Mouse (Mus musculus): Measurements from ENCODE around the gene Mrpl1.

The Mrpl1 gene

DNA sequence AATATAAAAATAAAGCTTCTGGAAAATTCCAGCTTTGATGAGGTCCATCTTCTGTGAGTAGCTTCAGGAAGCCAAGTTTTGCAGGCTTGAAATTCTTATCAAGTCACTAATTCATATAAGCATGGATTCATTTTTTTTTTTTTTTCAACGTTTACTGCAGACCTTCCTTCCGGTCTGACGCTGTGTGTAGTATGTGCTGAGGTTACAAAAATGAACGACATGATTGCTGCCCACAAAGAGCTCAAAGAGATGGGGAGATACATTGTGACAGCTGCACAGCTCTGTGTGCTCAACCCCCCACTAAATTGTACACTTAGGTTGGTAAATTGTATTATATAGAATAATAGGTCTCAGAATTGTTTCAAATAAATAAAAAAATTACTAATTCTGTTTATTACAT is 750 bp upstream of the Mrpl1 start:
- no peak for DNase-seq

- DNase-seq = peak; percentile 93
These were observed 757 bp downstream of the Mrpl1 start for GRCm38 (mm10) chr5:96209916-96210583.

DNA sequence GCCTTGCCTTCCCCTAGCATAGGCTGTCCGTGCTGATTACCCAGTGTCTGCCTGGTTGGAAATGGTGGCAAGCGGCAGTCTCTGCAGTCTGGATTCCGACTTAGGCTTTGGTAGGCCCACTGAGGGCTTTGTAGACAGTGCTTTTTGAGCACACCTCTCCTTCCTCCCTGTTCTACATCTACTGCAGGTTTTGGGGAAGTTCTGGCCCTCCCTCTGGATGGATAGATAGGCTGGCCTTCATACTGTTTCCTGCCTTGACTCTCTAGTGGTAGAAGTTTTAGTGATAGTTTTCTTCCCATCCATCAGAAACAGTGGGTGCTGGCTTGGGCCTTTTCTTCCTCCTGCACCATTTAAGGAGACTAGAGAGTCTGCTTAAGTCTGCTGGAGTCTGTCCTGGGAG is 9.4 kb downstream of the Mrpl1 start:
- DNase-seq = no peak

GRCm38 (mm10) chr5:96219512-96219911 is 10.2 kb downstream of the Mrpl1 start:
- no peak for DNase-seq

- DNase-seq = peak; percentile 18
These were observed 12.0 kb downstream of the Mrpl1 start for GRCm38 (mm10) chr5:96221298-96221697.

DNA sequence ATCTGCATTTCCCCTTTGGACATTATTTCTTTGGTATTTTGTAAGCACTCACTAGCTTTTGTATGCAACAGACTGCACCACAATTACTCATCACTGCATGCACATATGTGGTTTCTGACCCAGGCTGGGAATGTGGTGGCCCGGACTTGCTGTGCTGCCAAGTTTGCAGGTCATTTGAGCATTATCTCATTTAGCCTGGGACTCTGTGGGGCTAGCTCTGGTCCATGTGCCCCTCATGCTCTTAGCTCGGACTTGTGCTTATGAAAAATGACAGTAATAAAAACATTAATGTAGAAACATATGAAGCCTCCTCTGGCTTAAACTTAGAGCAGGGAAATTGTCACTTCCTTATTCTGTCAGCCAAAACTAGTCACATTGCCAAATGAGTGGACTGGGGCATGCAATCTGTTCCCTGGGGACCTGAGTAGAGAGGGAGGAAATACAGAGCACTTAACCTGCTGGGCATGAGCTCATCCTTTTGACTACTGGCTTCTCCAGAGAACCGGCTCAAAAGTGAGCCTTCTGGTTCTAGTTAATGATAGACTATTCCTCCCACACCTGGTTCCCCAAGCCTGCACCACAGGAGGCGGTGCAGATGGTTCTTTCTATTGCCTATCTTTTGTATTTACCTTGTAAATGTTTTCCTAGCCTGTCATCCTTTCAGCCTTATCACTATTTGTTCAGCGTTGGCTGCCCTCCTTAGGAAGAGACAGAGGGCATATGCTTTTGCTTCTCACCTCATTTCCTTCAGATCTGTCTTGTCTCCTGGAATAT is 12.7 kb downstream of the Mrpl1 start:
- DNase-seq = peak; percentile 85

DNA sequence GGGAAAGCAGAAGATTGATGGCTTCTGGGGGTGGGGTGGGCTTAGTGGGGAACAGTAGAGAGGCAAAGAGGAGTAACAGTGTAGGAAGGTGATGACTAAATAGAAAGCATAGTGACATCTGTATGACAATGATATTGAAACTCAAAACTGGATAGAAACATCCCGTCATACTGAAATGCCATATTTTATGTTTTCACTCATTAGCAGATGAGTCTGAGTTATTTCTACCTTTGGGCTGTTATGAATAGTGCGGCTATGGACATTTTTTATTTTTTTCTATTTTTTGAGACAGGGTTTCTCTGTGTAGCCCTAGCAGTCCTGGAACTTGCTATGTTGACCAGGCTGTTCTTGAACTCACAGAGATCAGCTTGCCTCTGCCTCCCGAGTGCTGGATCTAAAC is 13.7 kb downstream of the Mrpl1 start:
- DNase-seq = no peak

- no peak for DNase-seq
These were observed 17.2 kb downstream of the Mrpl1 start for GRCm38 (mm10) chr5:96226490-96226889.

GRCm38 (mm10) chr5:96228967-96229366 is 19.7 kb downstream of the Mrpl1 start:
- no peak for DNase-seq

- DNase-seq = no peak
These were observed 29.5 kb downstream of the Mrpl1 start for GRCm38 (mm10) chr5:96238797-96239196.

GRCm38 (mm10) chr5:96240856-96241255 is 31.6 kb downstream of the Mrpl1 start:
- no peak for DNase-seq

DNA sequence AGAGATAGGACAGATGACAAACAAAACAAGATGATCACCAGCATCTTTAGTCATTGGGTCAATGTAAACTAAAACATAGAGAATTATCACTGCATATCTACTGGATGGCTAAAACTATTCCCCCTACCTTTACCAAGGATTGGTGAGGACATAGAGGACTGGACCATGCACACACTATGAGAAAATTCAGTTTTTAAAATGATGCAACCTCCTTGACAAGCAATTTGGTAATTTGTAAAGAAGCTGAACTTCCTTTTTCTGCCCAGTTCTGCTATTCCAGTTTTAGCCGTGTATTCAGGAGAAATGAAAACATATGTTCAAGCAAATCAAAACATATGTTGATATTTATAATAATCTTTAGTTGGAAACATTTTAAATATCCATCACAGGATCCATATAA is 35.2 kb downstream of the Mrpl1 start:
- no peak for DNase-seq

GRCm38 (mm10) chr5:96253995-96254394 is 44.7 kb downstream of the Mrpl1 start:
- no peak for DNase-seq

DNA sequence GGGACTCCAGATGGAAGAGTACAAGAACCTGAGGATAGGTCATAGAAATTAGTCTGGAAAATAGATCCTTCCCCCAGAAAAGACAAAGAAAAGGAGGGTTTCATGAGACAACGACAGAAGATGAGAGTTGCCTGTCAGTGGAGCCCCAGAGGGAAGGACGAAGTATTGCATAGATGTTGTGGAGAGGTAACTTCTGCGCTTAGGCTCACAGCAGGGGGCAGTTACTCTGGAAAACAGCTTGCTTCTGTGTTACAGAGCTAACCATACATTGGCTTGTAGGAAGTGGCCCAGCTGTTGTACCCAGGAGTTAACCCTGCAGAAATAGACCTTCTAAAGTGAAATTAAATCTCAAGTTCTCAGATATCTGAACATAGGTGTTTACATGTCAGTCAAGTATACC is 45.9 kb downstream of the Mrpl1 start:
- no peak for DNase-seq

- DNase-seq = no peak
These were observed 48.9 kb downstream of the Mrpl1 start for GRCm38 (mm10) chr5:96258210-96258609.

DNA sequence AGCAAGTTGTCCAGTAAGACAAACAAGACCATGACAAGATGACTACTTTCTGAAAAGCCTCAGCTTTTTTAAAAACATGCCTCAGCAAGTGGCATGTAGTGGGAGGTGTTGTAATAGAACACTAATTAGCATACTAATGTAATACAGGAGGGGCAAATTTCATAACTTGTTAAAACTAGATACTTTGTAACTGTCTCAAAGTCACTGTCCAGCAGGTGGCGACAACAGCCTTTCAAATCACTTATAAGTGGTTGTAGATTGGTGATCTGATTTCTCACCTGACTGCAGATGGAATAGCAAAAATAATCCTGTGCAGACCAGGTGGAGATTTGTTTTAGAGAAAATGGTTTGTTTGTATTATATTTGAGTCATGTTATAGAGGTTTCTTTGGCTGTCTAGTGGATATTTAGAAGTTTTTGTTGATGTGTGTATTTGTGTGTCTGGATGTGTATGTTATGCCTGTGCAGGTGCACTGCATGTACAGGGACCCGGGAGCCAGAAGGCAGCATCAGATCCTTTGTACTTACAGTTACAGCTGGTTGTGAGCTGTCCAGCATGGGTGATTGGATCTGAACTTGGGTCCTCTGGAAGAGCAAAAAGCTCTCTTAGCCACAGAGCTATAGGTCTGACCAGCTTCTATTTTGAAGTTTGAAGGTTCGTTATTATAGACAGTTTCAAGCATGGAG is 57.9 kb downstream of the Mrpl1 start:
- no peak for DNase-seq

DNA sequence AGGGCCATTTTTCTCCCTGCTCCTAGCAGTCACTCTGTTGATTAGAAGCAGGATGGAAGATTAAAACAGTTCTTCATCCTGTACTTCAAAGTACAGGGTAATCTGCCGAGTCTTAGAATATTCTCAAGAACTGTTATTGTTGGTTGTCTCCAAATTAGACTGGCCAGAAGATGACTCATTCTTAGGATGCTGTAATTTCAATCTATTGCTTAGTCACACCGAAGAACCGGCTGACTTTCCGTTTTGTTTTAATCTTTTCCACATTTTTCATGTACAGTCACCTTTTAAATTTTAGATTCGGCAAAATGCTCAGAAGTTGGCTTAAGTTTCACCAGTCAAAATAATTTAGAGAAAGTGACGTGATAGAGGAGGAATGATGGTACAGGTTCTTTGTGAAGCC is 61.8 kb downstream of the Mrpl1 start:
- no peak for DNase-seq

DNA sequence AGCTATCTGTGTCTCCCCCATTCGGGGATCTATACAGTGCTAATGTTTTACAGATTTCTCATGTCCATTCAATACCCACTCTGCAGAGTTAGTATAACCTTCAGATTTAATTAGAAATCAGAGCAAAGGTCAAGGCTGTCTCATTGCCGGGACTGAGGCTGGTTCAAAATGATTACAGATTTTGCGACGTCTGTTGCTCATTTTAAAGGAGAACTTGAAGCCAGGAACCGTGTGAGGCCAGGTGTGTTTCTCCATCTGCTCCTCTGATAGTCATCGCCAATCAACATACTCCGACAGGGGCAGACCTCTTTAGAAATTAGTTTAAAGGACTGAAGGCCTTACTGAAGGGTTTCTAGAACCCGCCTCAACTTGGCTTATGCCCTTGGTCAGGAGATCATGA is 96.5 kb downstream of the Mrpl1 start:
- DNase-seq = no peak

DNA sequence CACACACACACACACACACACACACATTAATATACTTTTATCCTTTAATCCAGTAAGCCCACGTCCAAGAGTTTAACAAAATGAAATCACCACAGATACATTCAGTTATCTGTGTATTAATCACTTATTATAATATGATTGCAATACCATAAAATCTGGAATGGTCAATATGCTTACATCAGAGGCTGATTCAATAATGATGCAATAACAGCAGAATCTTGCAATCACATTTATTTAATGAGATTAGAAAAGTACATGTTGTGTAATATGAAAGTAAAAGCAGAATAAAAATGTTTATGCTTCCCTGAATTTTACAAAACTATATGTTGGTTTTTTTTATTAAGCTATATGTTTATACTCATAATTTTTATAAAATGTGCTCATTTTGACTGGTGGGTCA is 97.0 kb downstream of the Mrpl1 start:
- no peak for DNase-seq

DNA sequence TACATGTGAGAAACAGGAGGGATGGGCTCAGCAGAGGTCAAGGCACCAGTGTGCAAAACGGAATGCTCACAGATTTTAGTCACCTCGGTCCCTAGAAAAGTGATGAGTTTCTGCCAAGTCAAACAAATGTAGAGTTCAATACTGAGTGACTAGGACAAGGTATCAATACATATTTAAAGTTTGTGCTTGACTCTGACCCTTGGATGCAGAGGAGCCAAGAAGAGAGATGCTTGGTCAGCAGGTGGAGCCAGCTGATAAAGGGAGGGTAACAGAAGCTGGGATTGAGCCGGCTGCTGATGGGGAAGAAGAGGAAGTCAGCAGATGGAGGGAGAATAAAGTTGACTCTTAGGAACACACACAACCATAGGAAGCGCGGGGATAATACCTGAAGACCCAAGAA is 97.5 kb downstream of the Mrpl1 start:
- DNase-seq = no peak

DNA sequence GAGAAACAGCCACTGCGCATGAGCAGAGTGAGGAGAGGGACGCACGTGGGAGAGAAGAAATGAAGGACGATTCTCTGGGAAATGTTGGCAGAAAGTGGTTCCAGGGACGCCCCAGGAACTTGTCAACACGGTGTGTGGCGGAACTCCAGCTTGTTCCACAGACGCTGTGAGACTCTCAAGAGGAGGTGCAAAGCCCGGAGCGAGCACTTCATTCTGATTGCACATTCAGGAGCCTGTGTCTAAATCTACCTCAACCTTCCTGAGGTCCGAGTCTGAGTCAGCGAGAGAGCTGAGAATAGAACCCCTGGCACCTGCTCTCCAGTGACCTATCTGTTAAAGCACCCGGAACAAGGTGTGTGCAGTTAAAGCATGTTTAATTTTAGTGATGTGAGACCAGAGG is 98.8 kb downstream of the Mrpl1 start:
- no peak for DNase-seq

DNA sequence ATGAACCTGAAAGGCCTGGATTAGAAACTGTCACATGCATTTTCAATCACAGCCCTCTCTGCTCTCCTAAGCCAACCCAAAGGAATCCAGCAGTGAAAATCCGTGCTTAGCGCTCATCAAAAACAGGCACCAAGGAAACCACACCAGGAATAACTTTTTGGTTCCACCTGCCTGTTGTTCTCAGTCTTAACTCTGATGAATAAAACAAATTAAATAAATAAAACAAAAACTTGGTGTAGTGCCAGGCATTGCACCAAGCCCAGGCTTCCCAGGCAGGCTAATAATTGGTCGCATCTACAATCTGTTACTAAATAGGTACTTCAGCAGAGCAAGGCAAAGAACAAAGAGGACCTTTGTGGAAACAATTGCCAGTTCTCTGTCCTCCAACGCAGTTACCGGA is 99.4 kb downstream of the Mrpl1 start:
- DNase-seq = no peak

- no peak for DNase-seq
These were observed 100.3 kb downstream of the Mrpl1 start for GRCm38 (mm10) chr5:96309566-96309965.

GRCm38 (mm10) chr5:96311677-96312076 is 102.4 kb downstream of the Mrpl1 start:
- no peak for DNase-seq
